15 mouse cellular contexts compared by ENCODE assay signal in genomic region chr12:112200045-112200444, GRCm38 (mm10). TPM values are rescaled to one million over a fixed set of nuclear protein-coding genes. Genes with fewer than 3 reads are reported as not detected.
DNase-seq lines count a peak whose midpoint lies in the region; ATAC-seq and TF ChIP-seq lines count a peak whose summit lies in the region.
"Had no signal": no experiment of that assay in that cellular context is flagged by ENCODE, and none has a peak within 500 bp of the region (broad histone marks: within the 10 kb centered on the region; RNA-seq: fewer than 3 reads in every experiment).

No protein-coding gene starts in this region.

- H3K4me3 ChIP-seq in forebrain, embryonic 16.5 days (replicated peaks; ENCODE audit: low read length) = no peak overlapping the region
- H3K4me3 ChIP-seq in forebrain, postnatal 0 days (ENCODE audit: low read depth, low read length) = no peak overlapping the region
- no peak overlapping the region for H3K4me3 ChIP-seq in intestine, embryonic 16.5 days (ENCODE audit: low read length)
- no peak overlapping the region for H3K4me3 ChIP-seq in intestine, embryonic 15.5 days (replicated peaks)
- no peak overlapping the region for H3K4me3 ChIP-seq in MEL (ENCODE audit: control insufficient read depth in 1 of 2, insufficient read depth in 1 of 2, low read depth in 2 of 2, low read length in 2 of 2)
- no peak overlapping the region for H3K4me3 ChIP-seq in limb, embryonic 15.5 days
- H3K4me3 ChIP-seq: heart, embryonic 13.5 days had no signal

- no peaks in the 10 kb centered on the region for H3K27me3 ChIP-seq in forebrain, embryonic 16.5 days (replicated peaks; ENCODE audit: control insufficient read depth, insufficient read depth, low read length)
- H3K27me3 ChIP-seq in forebrain, postnatal 0 days (ENCODE audit: insufficient read depth, low read length) = no peaks in the 10 kb centered on the region
- no peaks in the 10 kb centered on the region; the same call in 1 of the 2 replicates for H3K27me3 ChIP-seq in intestine, embryonic 16.5 days (replicated peaks; ENCODE audit: control insufficient read depth, insufficient read depth, low read length)
- H3K27me3 ChIP-seq in intestine, embryonic 15.5 days (replicated peaks) = no peaks in the 10 kb centered on the region
- H3K27me3 ChIP-seq in MEL (ENCODE audit: control insufficient read depth in 1 of 2, insufficient read depth in 2 of 2, low read length in 2 of 2) = no peaks in the 10 kb centered on the region
- H3K27me3 ChIP-seq in limb, embryonic 15.5 days = peaks cover 9% of the 10 kb centered on the region; the same call in 1 of the 2 replicates

- H3K9ac ChIP-seq in forebrain, embryonic 16.5 days (replicated peaks; ENCODE audit: low read depth, low read length) = no peak overlapping the region
- no peak overlapping the region for H3K9ac ChIP-seq in forebrain, postnatal 0 days
- H3K9ac ChIP-seq in intestine, embryonic 16.5 days (ENCODE audit: low read depth, low read length) = no peak overlapping the region
- no peak overlapping the region for H3K9ac ChIP-seq in intestine, embryonic 15.5 days
- H3K9ac ChIP-seq in MEL (ENCODE audit: control insufficient read depth, low read depth, low read length, poor library complexity, severe bottlenecking) = no peak overlapping the region
- no peak overlapping the region for H3K9ac ChIP-seq in limb, embryonic 15.5 days
- H3K9ac ChIP-seq: heart, embryonic 13.5 days had no signal

- TF ChIP-seq POLR2A in MEL (IDR thresholded peaks at IDR 0.05; ENCODE audit: control insufficient read depth in 1 of 2, insufficient read depth in 1 of 2, low read depth in 1 of 2, low read length in 2 of 2, poor library complexity in 1 of 2) = no peak

- ATAC-seq in forebrain, embryonic 16.5 days = peak; percentile 39
- no peak for ATAC-seq in forebrain, postnatal 0 days
- ATAC-seq in intestine, embryonic 16.5 days = 0 out of 2 replicates have a peak, but pooled peaks have one; percentile 23
- ATAC-seq in intestine, embryonic 15.5 days = no peak
- ATAC-seq in limb, embryonic 15.5 days (ENCODE audit: insufficient number of reproducible peaks, low FRiP score, low TSS enrichment, low read depth) = peak; percentile 40; the same call in 1 of the 2 replicates

- TF ChIP-seq CTCF in forebrain, postnatal 0 days (IDR thresholded peaks at IDR 0.05; ENCODE audit: low read depth) = no peak
- no peak for TF ChIP-seq CTCF in MEL (IDR thresholded peaks at IDR 0.05 in 2 of 3, conservative IDR thresholded peaks at IDR 0.05 in 1 of 3; ENCODE audit: control insufficient read depth in 1 of 3, insufficient read depth in 1 of 3, low read depth in 2 of 3, low read length in 3 of 3, poor library complexity in 1 of 3, severe bottlenecking in 1 of 3)

- TF ChIP-seq EP300 in MEL (IDR thresholded peaks at IDR 0.05; ENCODE audit: low read depth in 1 of 2, low read length in 2 of 2) = no peak

- DNase-seq in forebrain, postnatal 0 days = no peak
- peak; percentile 17 for DNase-seq in MEL (ENCODE audit: low read depth, low spot score)
- DNase-seq in frontal cortex, postnatal 14 days (ENCODE audit: low spot score in 2 of 2) = no peak
- no peak for DNase-seq in right cerebral cortex, postnatal 14 days
- DNase-seq: B cell, adult 2 months; cerebellum, postnatal 10 days; embryo, embryonic 11 days; gastrocnemius, postnatal 14 days; thymus, adult 2 months had no signal

- H3K27ac ChIP-seq in forebrain, embryonic 16.5 days (ENCODE audit: low read length) = no peak overlapping the region
- H3K27ac ChIP-seq in forebrain, postnatal 0 days (ENCODE audit: low read depth, low read length) = no peak overlapping the region
- no peak overlapping the region for H3K27ac ChIP-seq in intestine, embryonic 16.5 days (ENCODE audit: low read length)
- H3K27ac ChIP-seq in intestine, embryonic 15.5 days = no peak overlapping the region
- no peak overlapping the region for H3K27ac ChIP-seq in MEL (ENCODE audit: control insufficient read depth, low read depth, low read length)
- H3K27ac ChIP-seq in limb, embryonic 15.5 days = peak overlapping the region; percentile 43; the same call in 1 of the 2 replicates
- H3K27ac ChIP-seq: heart, embryonic 13.5 days; macrophage had no signal

- H3K4me2 ChIP-seq in forebrain, embryonic 16.5 days (ENCODE audit: low read length) = no peak overlapping the region
- H3K4me2 ChIP-seq in forebrain, postnatal 0 days (ENCODE audit: low read depth) = no peak overlapping the region
- no peak overlapping the region for H3K4me2 ChIP-seq in intestine, embryonic 16.5 days (ENCODE audit: low read depth, low read length)
- no peak overlapping the region for H3K4me2 ChIP-seq in intestine, embryonic 15.5 days (replicated peaks)
- H3K4me2 ChIP-seq in limb, embryonic 15.5 days = no peak overlapping the region
- H3K4me2 ChIP-seq: heart, embryonic 13.5 days had no signal

- WGBS in forebrain, embryonic 16.5 days = 75% methylated on average over 2 of the region's 2 CpGs
- 58% methylated on average over 2 of the region's 2 CpGs for WGBS in forebrain, postnatal 0 days
- WGBS in intestine, embryonic 16.5 days = 60% methylated on average over 2 of the region's 2 CpGs
- WGBS in intestine, embryonic 15.5 days = 70% methylated on average over 2 of the region's 2 CpGs
- WGBS in limb, embryonic 15.5 days = 60% methylated on average over 2 of the region's 2 CpGs

- H3K4me1 ChIP-seq in forebrain, embryonic 16.5 days (replicated peaks; ENCODE audit: control insufficient read depth, insufficient read depth, low read length) = peaks cover 19% of the 10 kb centered on the region
- H3K4me1 ChIP-seq in forebrain, postnatal 0 days (ENCODE audit: insufficient read depth) = 0 out of 2 replicates have a peak, but pooled peaks cover 9% of the 10 kb centered on the region
- H3K4me1 ChIP-seq in intestine, embryonic 16.5 days (ENCODE audit: control insufficient read depth, insufficient read depth, low read length) = peaks cover 4% of the 10 kb centered on the region
- H3K4me1 ChIP-seq in intestine, embryonic 15.5 days (replicated peaks) = peaks cover 4% of the 10 kb centered on the region; the same call in 1 of the 2 replicates
- no peaks in the 10 kb centered on the region for H3K4me1 ChIP-seq in MEL (ENCODE audit: control insufficient read depth in 1 of 2, insufficient read depth in 2 of 2, low read length in 2 of 2)
- peaks cover 30% of the 10 kb centered on the region for H3K4me1 ChIP-seq in limb, embryonic 15.5 days

- H3K9me3 ChIP-seq in forebrain, embryonic 16.5 days (ENCODE audit: control insufficient read depth, low read length) = no peaks in the 10 kb centered on the region
- no peaks in the 10 kb centered on the region for H3K9me3 ChIP-seq in forebrain, postnatal 0 days (ENCODE audit: low read length)
- no peaks in the 10 kb centered on the region for H3K9me3 ChIP-seq in intestine, embryonic 16.5 days (ENCODE audit: control insufficient read depth, low read length)
- H3K9me3 ChIP-seq in intestine, embryonic 15.5 days = no peaks in the 10 kb centered on the region
- peaks cover 3% of the 10 kb centered on the region; the same call in 1 of the 2 replicates for H3K9me3 ChIP-seq in MEL (replicated peaks; ENCODE audit: insufficient read depth, low read length)
- no peaks in the 10 kb centered on the region for H3K9me3 ChIP-seq in limb, embryonic 15.5 days
- H3K9me3 ChIP-seq: heart, embryonic 13.5 days had no signal

- TF ChIP-seq RAD21 in MEL (IDR thresholded peaks at IDR 0.05; ENCODE audit: low read depth, low read length) = no peak

- no peaks in the 10 kb centered on the region for H3K36me3 ChIP-seq in forebrain, embryonic 16.5 days (ENCODE audit: control insufficient read depth, insufficient read depth)
- H3K36me3 ChIP-seq in forebrain, postnatal 0 days (ENCODE audit: insufficient read depth) = no peaks in the 10 kb centered on the region
- no peaks in the 10 kb centered on the region for H3K36me3 ChIP-seq in intestine, embryonic 16.5 days (ENCODE audit: control insufficient read depth, insufficient read depth, low read length)
- H3K36me3 ChIP-seq in intestine, embryonic 15.5 days = no peaks in the 10 kb centered on the region
- no peaks in the 10 kb centered on the region for H3K36me3 ChIP-seq in MEL (ENCODE audit: control insufficient read depth in 1 of 2, insufficient read depth in 2 of 2, low read length in 2 of 2)
- no peaks in the 10 kb centered on the region for H3K36me3 ChIP-seq in limb, embryonic 15.5 days
- H3K36me3 ChIP-seq: heart, embryonic 13.5 days had no signal

- H3K79me2 ChIP-seq in MEL (ENCODE audit: control insufficient read depth, insufficient read depth, low read length, poor library complexity) = no peaks in the 10 kb centered on the region

TF ChIP-seq in MEL, 35 proteins besides CTCF, POLR2A, EP300 and RAD21:
- TF ChIP-seq SIN3A (IDR thresholded peaks at IDR 0.05; ENCODE audit: low read length) = no peak
- no peak for TF ChIP-seq USF1 (IDR thresholded peaks at IDR 0.05; ENCODE audit: low read depth, low read length)
- TF ChIP-seq MAFK (IDR thresholded peaks at IDR 0.05; ENCODE audit: borderline replicate concordance, low read depth, low read length) = no peak
- TF ChIP-seq KAT2A (conservative IDR thresholded peaks at IDR 0.05; ENCODE audit: low read depth, low read length) = no peak
- no peak for TF ChIP-seq E2F4 (IDR thresholded peaks at IDR 0.05; ENCODE audit: borderline replicate concordance, low read depth, low read length)
- no peak for TF ChIP-seq CHD2 (IDR thresholded peaks at IDR 0.05; ENCODE audit: low read length)
- no peak for TF ChIP-seq GATA1 (IDR thresholded peaks at IDR 0.05; ENCODE audit: low read depth, low read length)
- no peak for TF ChIP-seq RCOR1 (IDR thresholded peaks at IDR 0.05; ENCODE audit: low read depth, low read length)
- no peak for TF ChIP-seq TAL1 (IDR thresholded peaks at IDR 0.05; ENCODE audit: low read length)

RNA-seq across cellular contexts. Expression of gene Kif26a, which starts 54.0 kb away (rescaled TPM):
- polyA plus RNA-seq in forebrain, embryonic 16.5 days (2015; fragmentation: Nextera tagmentation; extraction: Ambion mirVana) = 17.3 and 21.2 TPM in 2 replicates
- 50.4 and 55.1 TPM in 2 replicates for total RNA-seq in forebrain, postnatal 0 days (2014; rRNA removed)
- 5.0 and 6.2 TPM in 2 replicates for polyA plus RNA-seq in forebrain, postnatal 0 days (2015; fragmentation: Nextera tagmentation; extraction: Ambion mirVana)
- polyA plus RNA-seq in intestine, embryonic 16.5 days (2015; fragmentation: Nextera tagmentation; extraction: Ambion mirVana) = 1.9 and 2.4 TPM in 2 replicates
- 2.9 and 3.0 TPM in 2 replicates for polyA plus RNA-seq in intestine, embryonic 15.5 days (2015; fragmentation: Nextera tagmentation; extraction: Ambion mirVana)
- 4.4 and 6.9 TPM in 2 replicates for total RNA-seq in MEL (2012; rRNA removed)
- 1 to 10 TPM in 1 of 2 experiments, not detected in 1; 4.8 TPM for polyA plus RNA-seq in MEL (2012; ENCODE audit: insufficient read depth in 1 of 2, insufficient read length in 2 of 2, low read depth in 1 of 2, low replicate concordance in 2 of 2, missing spikeins in 1 of 2)
- polyA plus RNA-seq in limb, embryonic 15.5 days (2015; fragmentation: Nextera tagmentation; extraction: Ambion mirVana) = 6.3 and 8.7 TPM in 2 replicates
- polyA plus RNA-seq: macrophage had no signal

Comparison
In these comparisons a context has a peak if more than half of its experiments do, and no peak if none do; other contexts are left out.
1. ATAC-seq: peak in forebrain, embryonic 16.5 days (single experiment), intestine, embryonic 16.5 days (single experiment) and limb, embryonic 15.5 days (single experiment); none in forebrain, postnatal 0 days (single experiment) and intestine, embryonic 15.5 days (single experiment).